Mouse (Mus musculus) midbrain, embryonic 13.5 days (tissue): ENCODE measurements around the gene Nup133. TPM values are rescaled to one million over a fixed set of nuclear protein-coding genes. Genes with fewer than 3 reads are reported as not detected.
A peak's percentile ranks its signal among the peaks of the same experiment; 100 is the strongest.

ENCODE experiments used
- ATAC-seq: fragments of 200-750 bp; cut with Nextera tagmentation; 2 replicates; pipeline ENCODE4 v1.8.0; 2017; ENCODE audit warnings: mild to moderate bottlenecking, moderate TSS enrichment, moderate library complexity
- H3K27ac ChIP-seq: fragments of 300-500 bp; sonication (generic); 2 replicates; pipeline ENCODE4 v1.5.1; 2015; ENCODE audit warnings: inconsistent platforms, mild to moderate bottlenecking, moderate library complexity
- H3K27me3 ChIP-seq: fragments of 300-500 bp; sonication (generic); 2 replicates; pipeline ENCODE4 v1.6.1; 2015; ENCODE audit warnings: mild to moderate bottlenecking, inconsistent platforms
- H3K36me3 ChIP-seq: fragments of 300-500 bp; sonication (generic); 2 replicates; pipeline ENCODE4 v1.6.1; 2015; ENCODE audit warnings: mild to moderate bottlenecking, inconsistent platforms
- H3K4me1 ChIP-seq: fragments of 300-500 bp; sonication (generic); replicated peaks from 2 replicates; pipeline ENCODE4 v1.6.1; 2015; ENCODE audit warnings: inconsistent platforms
- H3K4me2 ChIP-seq: fragments of 300-500 bp; sonication (generic); replicated peaks from 2 replicates; pipeline ENCODE4 v1.6.1; 2015; ENCODE audit warnings: moderate library complexity, mild to moderate bottlenecking, inconsistent platforms
- H3K4me3 ChIP-seq: fragments of 300-500 bp; sonication (generic); replicated peaks from 2 replicates; pipeline ENCODE4 v1.5.1; 2015; ENCODE audit warnings: mild to moderate bottlenecking, inconsistent platforms
- H3K9ac ChIP-seq: fragments of 300-500 bp; sonication (generic); replicated peaks from 2 replicates; pipeline ENCODE4 v1.6.1; 2015; ENCODE audit warnings: mild to moderate bottlenecking, inconsistent platforms
- H3K9me3 ChIP-seq: fragments of 300-500 bp; sonication (generic); 2 replicates; pipeline ENCODE4 v1.6.1; 2016; ENCODE audit warnings: mild to moderate bottlenecking, inconsistent platforms
- WGBS: fragments of 180-500 bp; shearing (Covaris S2); methylation state at CpG from one replicate; pipeline ENCODE4 v1.1.7; 2015; 5-methylcytosine and 5-hydroxymethylcytosine counted together
- polyA plus RNA-seq: library from polyadenylated mRNA; unstranded; fragments of >200 nt; fragmentation: Nextera tagmentation; extraction: Ambion mirVana; gene quantifications from 2 replicates; pipeline ENCODE4 v1.2.1, GENCODE M21; 2015

The Nup133 gene
- polyA plus RNA-seq, 1 experiment from 2014 or later: 32.2 TPM

- Histone ChIP-seq H3K27ac (no peak overlapping the region), H3K4me1 (peaks cover 20% of the 10 kb centered on the region), H3K36me3 (peaks cover 15% of the 10 kb centered on the region), H3K27me3 (peaks cover 56% of the 10 kb centered on the region), H3K4me3 (no peak overlapping the region), H3K9ac (no peak overlapping the region), H3K4me2 (no peak overlapping the region), H3K9me3 (no peaks in the 10 kb centered on the region)
- 73% methylated on average over 9 of the region's 9 CpGs for WGBS
- ATAC-seq: no peak
Measured at GRCm38 (mm10) chr8:123895680-123896365, 53.2 kb downstream of the Nup133 start.

GRCm38 (mm10) chr8:123895230-123895629 is 53.8 kb downstream of the Nup133 start:
- H3K36me3 ChIP-seq: peaks cover 9% of the 10 kb centered on the region
- no peak for ATAC-seq
- H3K4me1 ChIP-seq: peaks cover 21% of the 10 kb centered on the region
- WGBS: 72% methylated on average over 4 of the region's 4 CpGs
- H3K27me3 ChIP-seq: peaks cover 62% of the 10 kb centered on the region
- no peak overlapping the region for H3K4me2 ChIP-seq
- H3K4me3 ChIP-seq: no peak overlapping the region
- no peak overlapping the region for H3K27ac ChIP-seq
- H3K9ac ChIP-seq: no peak overlapping the region
- H3K9me3 ChIP-seq: no peaks in the 10 kb centered on the region

GRCm38 (mm10) chr8:123894502-123895097 is 54.5 kb downstream of the Nup133 start, which contains the start of gene Acta1:
Gene Acta1 (minus strand): TSS chr8:123894751.
- 30% methylated on average over 15 of the region's 15 CpGs for WGBS
- Histone ChIP-seq H3K4me1 (peaks cover 21% of the 10 kb centered on the region), H3K9me3 (no peaks in the 10 kb centered on the region), H3K36me3 (peaks cover 8% of the 10 kb centered on the region; the same call in 1 of the 2 replicates), H3K4me3 (no peak within 1 kb of the TSS), H3K27me3 (peaks cover 68% of the 10 kb centered on the region), H3K9ac (no peak within 1 kb of the TSS), H3K4me2 (no peak within 1 kb of the TSS), H3K27ac (no peak within 1 kb of the TSS)
- ATAC-seq: no peak

- no peak overlapping the region for H3K4me2 ChIP-seq
- no peak overlapping the region for H3K9ac ChIP-seq
- no peaks in the 10 kb centered on the region for H3K9me3 ChIP-seq
- H3K27me3 ChIP-seq: peaks cover 77% of the 10 kb centered on the region
- WGBS: 86% methylated on average over 11 of the region's 11 CpGs
- no peak for ATAC-seq
- no peak overlapping the region for H3K4me3 ChIP-seq
- peaks cover 1% of the 10 kb centered on the region; the same call in 1 of the 2 replicates for H3K36me3 ChIP-seq
- peaks cover 21% of the 10 kb centered on the region for H3K4me1 ChIP-seq
- H3K27ac ChIP-seq: no peak overlapping the region
Measured at GRCm38 (mm10) chr8:123893413-123893812, 55.7 kb downstream of the Nup133 start.

GRCm38 (mm10) chr8:123892586-123893155 is 56.4 kb downstream of the Nup133 start:
- no peak overlapping the region for H3K27ac ChIP-seq

GRCm38 (mm10) chr8:123891883-123892585 is 57.0 kb downstream of the Nup133 start:
- WGBS: under 1% methylated on average over 49 of the region's 49 CpGs
- H3K4me3 ChIP-seq: peak overlapping the region; percentile 48
- H3K9me3 ChIP-seq: no peaks in the 10 kb centered on the region
- ATAC-seq: peak; percentile 89
- peaks cover 21% of the 10 kb centered on the region for H3K4me1 ChIP-seq
- peak overlapping the region; percentile 39; the same call in 1 of the 2 replicates for H3K27ac ChIP-seq
- H3K9ac ChIP-seq: peak overlapping the region; percentile 69
- H3K27me3 ChIP-seq: peaks cover 77% of the 10 kb centered on the region
- H3K36me3 ChIP-seq: no peaks in the 10 kb centered on the region
- H3K4me2 ChIP-seq: peak overlapping the region; percentile 72

More at GRCm38 (mm10) chr8:123892586-123893155, 56.4 kb downstream of the Nup133 start:
- peak; percentile 41 for ATAC-seq
- Histone ChIP-seq H3K4me2 (peak overlapping the region; percentile 72), H3K4me1 (peaks cover 21% of the 10 kb centered on the region), H3K9me3 (no peaks in the 10 kb centered on the region), H3K36me3 (no peaks in the 10 kb centered on the region), H3K9ac (peak overlapping the region; percentile 69), H3K4me3 (peak overlapping the region; percentile 48), H3K27me3 (peaks cover 77% of the 10 kb centered on the region)
- WGBS: 12% methylated on average over 30 of the region's 30 CpGs

GRCm38 (mm10) chr8:123891271-123891670 is 57.8 kb downstream of the Nup133 start:
- H3K9ac ChIP-seq: peak overlapping the region; percentile 69
- WGBS: under 1% methylated on average over 11 of the region's 11 CpGs
- H3K36me3 ChIP-seq: no peaks in the 10 kb centered on the region
- H3K27ac ChIP-seq: peak overlapping the region; percentile 39; the same call in 1 of the 2 replicates
- peak overlapping the region; percentile 72 for H3K4me2 ChIP-seq
- peaks cover 79% of the 10 kb centered on the region for H3K27me3 ChIP-seq
- 0 out of 2 replicates have a peak, but pooled peaks have one; percentile 41 for ATAC-seq
- H3K9me3 ChIP-seq: no peaks in the 10 kb centered on the region
- H3K4me1 ChIP-seq: peaks cover 21% of the 10 kb centered on the region
- H3K4me3 ChIP-seq: peak overlapping the region; percentile 48

- WGBS: 61% methylated on average over 4 of the region's 4 CpGs
- Histone ChIP-seq H3K9ac (no peak overlapping the region), H3K27ac (no peak overlapping the region), H3K36me3 (no peaks in the 10 kb centered on the region), H3K4me2 (no peak overlapping the region), H3K4me3 (no peak overlapping the region), H3K9me3 (no peaks in the 10 kb centered on the region), H3K27me3 (peaks cover 66% of the 10 kb centered on the region), H3K4me1 (peaks cover 26% of the 10 kb centered on the region)
- no peak for ATAC-seq
Measured at GRCm38 (mm10) chr8:123889797-123890196, 59.3 kb downstream of the Nup133 start.

GRCm38 (mm10) chr8:123887956-123888355 is 61.1 kb downstream of the Nup133 start:
- 92% methylated on average over 2 of the region's 2 CpGs for WGBS
- H3K4me1 ChIP-seq: peaks cover 35% of the 10 kb centered on the region

GRCm38 (mm10) chr8:123887163-123887562 is 61.9 kb downstream of the Nup133 start:
- H3K36me3 ChIP-seq: no peaks in the 10 kb centered on the region
- WGBS: 95% methylated on average over 4 of the region's 4 CpGs
- no peak for ATAC-seq
- H3K9me3 ChIP-seq: no peaks in the 10 kb centered on the region
- peaks cover 28% of the 10 kb centered on the region for H3K4me1 ChIP-seq
- no peak overlapping the region for H3K9ac ChIP-seq
- H3K27me3 ChIP-seq: peaks cover 40% of the 10 kb centered on the region
- H3K27ac ChIP-seq: no peak overlapping the region
- H3K4me2 ChIP-seq: no peak overlapping the region
- H3K4me3 ChIP-seq: no peak overlapping the region

More at GRCm38 (mm10) chr8:123887956-123888355, 61.1 kb downstream of the Nup133 start:
- no peaks in the 10 kb centered on the region for H3K36me3 ChIP-seq
- no peak overlapping the region for H3K9ac ChIP-seq
- H3K27ac ChIP-seq: no peak overlapping the region
- no peak for ATAC-seq
- H3K9me3 ChIP-seq: no peaks in the 10 kb centered on the region
- peaks cover 48% of the 10 kb centered on the region for H3K27me3 ChIP-seq
- H3K4me2 ChIP-seq: no peak overlapping the region
- H3K4me3 ChIP-seq: no peak overlapping the region

- ATAC-seq: peak; percentile 91
- WGBS: 6% methylated on average over 14 of the region's 14 CpGs
- Histone ChIP-seq H3K27ac (peak overlapping the region; percentile 52), H3K36me3 (no peaks in the 10 kb centered on the region), H3K4me2 (peak overlapping the region; percentile 25), H3K4me3 (no peak overlapping the region), H3K27me3 (peaks cover 20% of the 10 kb centered on the region), H3K9me3 (no peaks in the 10 kb centered on the region), H3K9ac (0 out of 2 replicates have a peak overlapping the region, but pooled peaks have one; percentile 7), H3K4me1 (peaks cover 14% of the 10 kb centered on the region)
Measured at GRCm38 (mm10) chr8:123884721-123885565, 64.1 kb downstream of the Nup133 start.
